Mouse (Mus musculus) hindbrain, embryonic 14.5 days (tissue): ENCODE measurements around the gene Tmem182. TPM values are rescaled to one million over a fixed set of nuclear protein-coding genes. Genes with fewer than 3 reads are reported as not detected.

Experiments
- ATAC-seq: fragments of 200-750 bp; cut with Nextera tagmentation; 2 replicates; pipeline ENCODE4 v1.8.0; 2017; ENCODE audit warnings: moderate number of reproducible peaks, mild to moderate bottlenecking, moderate TSS enrichment, moderate library complexity; ENCODE audit not compliant: low FRiP score
- DNase-seq: peaks from one replicate; pipeline ENCODE4 v3.0.0-alpha.2; 2015; ENCODE audit warnings: low spot score
- H3K27ac ChIP-seq: fragments of 300-500 bp; sonication (generic); 2 replicates; pipeline ENCODE4 v1.5.1; 2014; ENCODE audit warnings: mild to moderate bottlenecking, moderate library complexity
- H3K27me3 ChIP-seq: fragments of 300-500 bp; sonication (generic); 2 replicates; pipeline ENCODE4 v1.6.1; 2014; ENCODE audit warnings: mild to moderate bottlenecking, low read length, mixed read lengths; ENCODE audit not compliant: control insufficient read depth, insufficient read depth
- H3K36me3 ChIP-seq: fragments of 300-500 bp; sonication (generic); replicated peaks from 2 replicates; pipeline ENCODE4 v1.6.1; 2014; ENCODE audit not compliant: control insufficient read depth, insufficient read depth
- H3K4me1 ChIP-seq: fragments of 300-500 bp; sonication (generic); replicated peaks from 2 replicates; pipeline ENCODE4 v1.6.1; 2014; ENCODE audit warnings: antibody characterized with exemption, low read length, mixed read lengths; ENCODE audit not compliant: control insufficient read depth, insufficient read depth
- H3K4me2 ChIP-seq: fragments of 300-500 bp; sonication (generic); replicated peaks from 2 replicates; pipeline ENCODE4 v1.6.1; 2014; ENCODE audit warnings: mild to moderate bottlenecking, moderate library complexity
- H3K4me3 ChIP-seq: fragments of 300-500 bp; sonication (generic); replicated peaks from 2 replicates; pipeline ENCODE4 v1.5.1; 2014; ENCODE audit warnings: mild to moderate bottlenecking, low read length
- H3K9ac ChIP-seq: fragments of 300-500 bp; sonication (generic); 2 replicates; pipeline ENCODE4 v1.6.1; 2014
- H3K9me3 ChIP-seq: fragments of 300-500 bp; sonication (generic); 2 replicates; pipeline ENCODE4 v1.6.1; 2016; ENCODE audit warnings: low read length; ENCODE audit not compliant: control insufficient read depth
- WGBS: fragments of 180-500 bp; shearing (Covaris S2); extraction: QIAGEN DNeasy Blood & Tissue Kit; methylation state at CpG from one replicate; pipeline ENCODE4 v1.1.7; 2014; 5-methylcytosine and 5-hydroxymethylcytosine counted together
- polyA plus RNA-seq: library from polyadenylated mRNA; unstranded; fragments of >200 nt; fragmentation: Nextera tagmentation; extraction: Ambion mirVana; gene quantifications from 2 replicates; pipeline ENCODE4 v1.2.1, GENCODE M21; 2014

Gene Tmem182
- polyA plus RNA-seq, 1 experiment from 2014 or later, result not detected

GRCm38 (mm10) chr1:40841032-40841761 is 35.8 kb downstream of the Tmem182 start:
- WGBS, result 85% methylated on average over 5 of the region's 5 CpGs
- H3K9ac ChIP-seq, result no peak overlapping the region
- H3K36me3 ChIP-seq, result no peaks in the 10 kb centered on the region
- ATAC-seq, result no peak
- H3K9me3 ChIP-seq, result no peaks in the 10 kb centered on the region
- no peaks in the 10 kb centered on the region for H3K4me1 ChIP-seq
- no peaks in the 10 kb centered on the region; the same call in 1 of the 2 replicates for H3K27me3 ChIP-seq
- no peak for DNase-seq
- no peak overlapping the region for H3K27ac ChIP-seq
- H3K4me2 ChIP-seq, result no peak overlapping the region
- no peak overlapping the region for H3K4me3 ChIP-seq

GRCm38 (mm10) chr1:40844616-40845015 is 39.2 kb downstream of the Tmem182 start:
- no peak overlapping the region for H3K4me3 ChIP-seq
- no peaks in the 10 kb centered on the region for H3K4me1 ChIP-seq
- no peak overlapping the region for H3K9ac ChIP-seq
- H3K36me3 ChIP-seq, result no peaks in the 10 kb centered on the region
- peak; percentile 76 for DNase-seq
- no peaks in the 10 kb centered on the region for H3K9me3 ChIP-seq
- no peak overlapping the region for H3K27ac ChIP-seq
- no peak overlapping the region for H3K4me2 ChIP-seq
- no peak for ATAC-seq
- H3K27me3 ChIP-seq, result no peaks in the 10 kb centered on the region

DNA sequence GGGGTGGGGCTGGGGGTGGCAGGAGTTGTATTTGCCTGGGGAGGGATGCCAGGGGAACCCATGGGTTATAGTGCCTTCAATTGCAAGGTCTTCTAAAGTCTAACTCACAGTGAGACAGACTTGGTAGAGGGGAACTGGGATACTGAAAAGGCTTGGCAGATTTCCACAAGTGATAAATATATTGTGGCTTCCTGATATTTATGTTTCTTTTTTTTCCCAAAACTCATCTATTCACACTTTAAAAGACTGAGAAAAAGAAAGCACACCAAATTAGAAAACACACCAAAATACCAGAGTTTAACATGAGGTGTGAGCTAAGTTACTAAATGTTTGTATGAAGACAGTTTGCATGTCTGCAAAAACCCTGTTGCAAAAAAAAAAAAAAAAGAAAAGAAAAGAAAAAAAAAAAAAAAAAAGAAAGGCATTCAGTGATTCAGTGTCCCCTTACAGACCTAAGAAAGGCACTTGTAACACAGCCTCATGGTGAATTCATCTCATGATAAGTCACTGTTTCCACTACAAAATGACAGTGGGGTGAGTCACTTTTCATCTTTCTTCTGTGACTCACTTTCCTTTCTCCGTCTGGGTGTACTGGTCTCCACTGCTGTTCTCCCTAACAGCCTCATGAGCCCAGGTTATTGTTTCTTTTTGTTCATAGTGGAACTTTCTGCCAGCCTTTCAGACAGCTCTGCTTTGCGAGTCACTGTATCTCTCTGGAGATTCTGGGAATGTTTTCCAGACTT is 42.0 kb downstream of the Tmem182 start:
- Histone ChIP-seq H3K4me3 (no peak overlapping the region), H3K27ac (no peak overlapping the region), H3K9ac (no peak overlapping the region), H3K4me2 (no peak overlapping the region), H3K4me1 (no peaks in the 10 kb centered on the region), H3K9me3 (no peaks in the 10 kb centered on the region), H3K27me3 (no peaks in the 10 kb centered on the region), H3K36me3 (no peaks in the 10 kb centered on the region)
- DNase-seq (no peak), ATAC-seq (no peak)
- WGBS, result 60% methylated on average over 2 of the region's 2 CpGs

DNA sequence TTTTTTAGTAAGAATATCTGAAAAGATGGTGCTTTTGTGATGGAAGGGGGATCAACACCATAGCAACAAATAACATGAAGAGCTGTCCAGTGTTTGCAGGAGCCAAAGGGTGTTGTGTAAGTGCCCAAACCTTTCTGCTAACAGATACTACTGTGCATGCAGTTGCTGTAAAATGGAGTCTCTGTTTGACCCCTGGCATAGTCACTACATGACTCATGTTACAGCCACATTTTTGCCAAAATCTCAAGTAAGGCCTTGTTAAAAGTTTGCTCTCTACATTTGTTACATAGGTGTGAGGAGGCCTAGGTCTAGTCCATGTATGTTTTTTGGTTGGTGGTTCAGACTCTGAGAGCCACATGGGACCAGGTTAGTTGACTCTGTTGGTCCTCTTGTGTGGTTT is 45.9 kb downstream of the Tmem182 start:
- DNase-seq, result no peak

DNA sequence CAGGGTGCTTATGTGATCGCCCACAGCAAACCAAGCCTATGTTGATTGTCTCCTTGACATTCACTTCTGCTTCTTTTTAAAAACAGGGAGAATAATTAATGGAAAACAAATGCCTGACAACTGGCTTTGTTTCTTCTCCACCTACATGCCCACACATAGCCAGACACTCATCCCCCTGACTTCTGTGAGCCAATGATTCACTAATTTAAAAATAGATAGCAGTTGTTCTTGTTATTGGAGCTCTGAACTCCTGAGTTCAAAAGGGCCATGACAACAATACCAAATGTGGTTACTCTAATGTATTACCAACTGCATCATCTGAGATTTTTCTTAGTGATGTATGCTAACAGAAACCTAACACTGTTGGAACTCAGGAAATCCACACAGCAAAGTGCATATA is 49.9 kb downstream of the Tmem182 start:
- Histone ChIP-seq H3K4me3 (no peak overlapping the region), H3K27ac (no peak overlapping the region), H3K9me3 (no peaks in the 10 kb centered on the region), H3K4me1 (no peaks in the 10 kb centered on the region), H3K27me3 (no peaks in the 10 kb centered on the region), H3K36me3 (no peaks in the 10 kb centered on the region), H3K9ac (no peak overlapping the region), H3K4me2 (no peak overlapping the region)
- ATAC-seq (no peak), DNase-seq (no peak)
- 82% methylated on average over 1 of the region's 1 CpGs for WGBS

More for the DNA sequence above, 45.9 kb downstream of the Tmem182 start:
- H3K9ac ChIP-seq, result no peak overlapping the region
- no peak overlapping the region for H3K4me3 ChIP-seq
- H3K4me2 ChIP-seq, result no peak overlapping the region
- H3K36me3 ChIP-seq, result no peaks in the 10 kb centered on the region
- ATAC-seq, result no peak
- H3K27me3 ChIP-seq, result no peaks in the 10 kb centered on the region
- H3K4me1 ChIP-seq, result no peaks in the 10 kb centered on the region
- no peaks in the 10 kb centered on the region for H3K9me3 ChIP-seq
- H3K27ac ChIP-seq, result no peak overlapping the region

GRCm38 (mm10) chr1:40856846-40857636 is 51.6 kb downstream of the Tmem182 start:
- H3K9me3 ChIP-seq, result no peaks in the 10 kb centered on the region
- H3K36me3 ChIP-seq, result no peaks in the 10 kb centered on the region
- 80% methylated on average over 4 of the region's 4 CpGs for WGBS
- no peak for DNase-seq
- H3K9ac ChIP-seq, result no peak overlapping the region
- no peaks in the 10 kb centered on the region for H3K4me1 ChIP-seq
- H3K4me2 ChIP-seq, result no peak overlapping the region
- H3K27me3 ChIP-seq, result no peaks in the 10 kb centered on the region
- H3K4me3 ChIP-seq, result no peak overlapping the region
- no peak for ATAC-seq
- no peak overlapping the region for H3K27ac ChIP-seq

- no peaks in the 10 kb centered on the region for H3K9me3 ChIP-seq
- H3K27ac ChIP-seq, result no peak overlapping the region
- DNase-seq (no peak), ATAC-seq (no peak)
- H3K4me2 ChIP-seq, result no peak overlapping the region
- H3K4me1 ChIP-seq, result no peaks in the 10 kb centered on the region
- no peaks in the 10 kb centered on the region for H3K36me3 ChIP-seq
- H3K27me3 ChIP-seq, result no peaks in the 10 kb centered on the region
- no peak overlapping the region for H3K4me3 ChIP-seq
- 79% methylated on average over 6 of the region's 6 CpGs for whole genome bisulfite sequencing
- no peak overlapping the region for H3K9ac ChIP-seq
These were observed 59.6 kb downstream of the Tmem182 start for GRCm38 (mm10) chr1:40865043-40865442.

GRCm38 (mm10) chr1:40867106-40867505 is 61.7 kb downstream of the Tmem182 start:
- 86% methylated on average over 3 of the region's 3 CpGs for WGBS
- no peaks in the 10 kb centered on the region for H3K27me3 ChIP-seq

GRCm38 (mm10) chr1:40867651-40868050 is 62.2 kb downstream of the Tmem182 start:
- Histone ChIP-seq H3K27ac (no peak overlapping the region), H3K9me3 (no peaks in the 10 kb centered on the region), H3K36me3 (no peaks in the 10 kb centered on the region), H3K4me1 (no peaks in the 10 kb centered on the region), H3K27me3 (no peaks in the 10 kb centered on the region), H3K4me2 (no peak overlapping the region), H3K4me3 (no peak overlapping the region), H3K9ac (no peak overlapping the region)
- 88% methylated on average over 2 of the region's 2 CpGs for WGBS
- DNase-seq, result no peak
- ATAC-seq, result no peak

More at GRCm38 (mm10) chr1:40867106-40867505, 61.7 kb downstream of the Tmem182 start:
- H3K9ac ChIP-seq, result no peak overlapping the region
- H3K9me3 ChIP-seq, result no peaks in the 10 kb centered on the region
- no peak overlapping the region for H3K4me2 ChIP-seq
- H3K36me3 ChIP-seq, result no peaks in the 10 kb centered on the region
- no peak overlapping the region for H3K4me3 ChIP-seq
- H3K4me1 ChIP-seq, result no peaks in the 10 kb centered on the region
- no peak overlapping the region for H3K27ac ChIP-seq
- no peak for DNase-seq
- no peak for ATAC-seq
